ENCODE assay signal across 19 mouse cellular contexts in genomic region chr12:60872381-60872780, GRCm38 (mm10).
"Had no signal": no experiment of that assay in that cellular context is flagged by ENCODE, and none has a peak within 500 bp of the region (broad histone marks: within the 10 kb centered on the region; RNA-seq: fewer than 3 reads in every experiment).

No protein-coding gene starts in this region.

- H3K4me2 ChIP-seq: liver, embryonic 15.5 days; lung, embryonic 15.5 days; midbrain, embryonic 11.5 days; midbrain, embryonic 13.5 days; neural tube, embryonic 12.5 days; stomach, embryonic 15.5 days had no signal

- DNase-seq: liver, postnatal 0 days; lung, adult 2 months; lung, postnatal 14 days; lung, postnatal 36 days; right cerebral cortex, postnatal 25 days; thymus, adult 2 months; thymus, postnatal 25 days; thymus, postnatal 4 days had no signal

- H3K4me3 ChIP-seq: liver, embryonic 15.5 days; lung, embryonic 15.5 days; megakaryocyte, embryonic 14.5 days; midbrain, embryonic 13.5 days; neural tube, embryonic 12.5 days; stomach, embryonic 15.5 days had no signal

- H3K9me3 ChIP-seq: liver, embryonic 15.5 days; lung, embryonic 15.5 days; megakaryocyte, embryonic 14.5 days; midbrain, embryonic 13.5 days; neural tube, embryonic 12.5 days; stomach, embryonic 15.5 days had no signal

- H3K27me3 ChIP-seq: liver, embryonic 15.5 days; lung, embryonic 15.5 days; megakaryocyte, embryonic 14.5 days; midbrain, embryonic 13.5 days; neural tube, embryonic 12.5 days; stomach, embryonic 15.5 days had no signal

- H3K9ac ChIP-seq: liver, embryonic 15.5 days; liver, postnatal 0 days; lung, embryonic 15.5 days; midbrain, embryonic 13.5 days; neural tube, embryonic 12.5 days; stomach, embryonic 15.5 days had no signal

- H3K4me1 ChIP-seq: liver, embryonic 15.5 days; lung, embryonic 15.5 days; megakaryocyte, embryonic 14.5 days; midbrain, embryonic 13.5 days; neural tube, embryonic 12.5 days; stomach, embryonic 15.5 days had no signal

- H3K27ac ChIP-seq: liver, embryonic 15.5 days; lung, embryonic 15.5 days; macrophage; midbrain, embryonic 13.5 days; neural tube, embryonic 12.5 days; stomach, embryonic 15.5 days; stomach, postnatal 0 days had no signal

- ATAC-seq: liver, postnatal 0 days; lung, postnatal 0 days; midbrain, embryonic 13.5 days; midbrain, embryonic 16.5 days had no signal

- H3K36me3 ChIP-seq: liver, embryonic 15.5 days; lung, embryonic 15.5 days; midbrain, embryonic 13.5 days; neural tube, embryonic 12.5 days; stomach, embryonic 15.5 days had no signal
